Mouse (Mus musculus) heart, postnatal 0 days (tissue): ENCODE results near the gene Gm10188. TPM values are rescaled to one million over a fixed set of nuclear protein-coding genes. Genes with fewer than 3 reads are reported as not detected.

Source experiments
- ATAC-seq: fragments of 200-750 bp; cut with Nextera tagmentation; 2 replicates; pipeline ENCODE4 v1.8.0; 2017; ENCODE audit warnings: low read depth, moderate number of reproducible peaks, moderate library complexity; ENCODE audit not compliant: insufficient read depth
- DNase-seq: peaks from one replicate; pipeline ENCODE4 v3.0.0-alpha.2; 2016; ENCODE audit warnings: low spot score
- H3K27ac ChIP-seq: fragments of 300-500 bp; sonication (generic); 2 replicates; pipeline ENCODE4 v1.5.1; 2014; ENCODE audit warnings: low read depth, mild to moderate bottlenecking
- H3K27me3 ChIP-seq: fragments of 300-500 bp; sonication (generic); 2 replicates; pipeline ENCODE4 v1.6.1; 2014; ENCODE audit warnings: low read length, mixed read lengths; ENCODE audit not compliant: control insufficient read depth, insufficient read depth
- H3K36me3 ChIP-seq: fragments of 300-500 bp; sonication (generic); replicated peaks from 2 replicates; pipeline ENCODE4 v1.6.1; 2014; ENCODE audit warnings: low read length, mixed read lengths; ENCODE audit not compliant: control insufficient read depth, insufficient read depth
- H3K4me1 ChIP-seq: fragments of 300-500 bp; sonication (generic); 2 replicates; pipeline ENCODE4 v1.6.1; 2014; ENCODE audit warnings: antibody characterized with exemption; ENCODE audit not compliant: control insufficient read depth, insufficient read depth
- H3K4me2 ChIP-seq: fragments of 300-500 bp; sonication (generic); 2 replicates; pipeline ENCODE4 v1.6.1; 2014; ENCODE audit warnings: low read depth, mild to moderate bottlenecking, low read length, moderate library complexity
- H3K4me3 ChIP-seq: fragments of 300-500 bp; sonication (generic); 2 replicates; pipeline ENCODE4 v1.5.1; 2014; ENCODE audit warnings: low read depth, low read length
- H3K9ac ChIP-seq: fragments of 300-500 bp; sonication (generic); replicated peaks from 2 replicates; pipeline ENCODE4 v1.6.1; 2014; ENCODE audit warnings: low read depth, low read length, mixed read lengths
- H3K9me3 ChIP-seq: fragments of 300-500 bp; sonication (generic); replicated peaks from 2 replicates; pipeline ENCODE4 v1.6.1; 2016; ENCODE audit warnings: low read length; ENCODE audit not compliant: control insufficient read depth
- CTCF ChIP-seq: IDR thresholded peaks from 2 replicates; pipeline ENCODE4 v1.5.1; 2016; ENCODE audit warnings: antibody characterized with exemption, control low read depth, low read depth
- EP300 ChIP-seq: IDR thresholded peaks from 2 replicates; pipeline ENCODE4 v1.6.1; 2016; ENCODE audit warnings: antibody characterized with exemption, low read depth
- WGBS: fragments of 180-500 bp; shearing (Covaris S2); extraction: QIAGEN DNeasy Blood & Tissue Kit; methylation state at CpG from one replicate; pipeline ENCODE4 v1.1.7; 2014; 5-methylcytosine and 5-hydroxymethylcytosine counted together
- polyA plus RNA-seq: library from polyadenylated mRNA; unstranded; fragments of >200 nt; fragmentation: Nextera tagmentation; extraction: Ambion mirVana; gene quantifications from 2 replicates; pipeline ENCODE4 v1.2.1, GENCODE M21; 2015
- total RNA-seq: library from RNA; depleted of rRNA; stranded (reverse); fragments of >200 nt; gene quantifications from 2 replicates; pipeline ENCODE4 v1.2.3, GENCODE M21; 2014; ENCODE audit warnings: low replicate concordance

Gm10188 gene
- total and polyA plus RNA-seq, 2 experiments from 2014 or later = not detected

DNA sequence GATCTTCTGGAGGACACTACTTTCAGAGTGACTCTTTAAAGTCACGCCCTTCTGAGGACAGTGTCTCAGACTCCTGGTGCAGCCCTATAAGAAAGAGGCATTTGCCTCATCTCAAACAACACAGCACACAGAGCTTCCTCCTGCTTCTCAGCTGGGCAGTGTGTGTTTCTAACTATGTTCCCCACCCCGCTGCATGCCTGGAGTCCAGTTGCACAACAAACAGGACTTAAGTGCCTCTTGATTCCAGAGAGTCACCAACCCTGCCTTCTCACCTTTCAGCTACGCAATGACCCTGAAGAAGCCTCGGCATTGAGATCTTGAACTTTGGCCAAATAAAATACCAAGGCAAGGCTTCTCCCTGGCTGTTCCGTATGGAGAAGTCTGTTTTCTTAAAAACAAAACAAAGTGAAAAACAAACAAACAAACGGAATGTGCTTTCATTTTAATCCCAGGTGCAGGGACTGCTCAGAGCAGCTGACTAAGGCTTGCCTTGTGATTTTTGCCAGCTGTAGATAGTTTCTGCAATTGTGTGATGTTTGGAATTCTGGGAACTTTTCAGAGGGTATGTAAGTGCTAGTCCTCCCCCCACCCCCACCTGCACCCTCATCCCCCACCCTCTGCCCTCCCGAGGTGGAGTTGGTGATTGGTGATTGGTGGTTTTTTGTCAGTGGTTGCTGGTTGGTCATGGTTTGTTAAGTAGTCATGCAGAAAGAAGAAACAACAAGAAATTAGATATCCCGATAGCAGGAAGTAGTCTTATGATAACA is 37.4 kb upstream of the Gm10188 start:
- Histone ChIP-seq H3K36me3 (no peaks in the 10 kb centered on the region), H3K4me2 (peak overlapping the region; percentile 21; the same call in 1 of the 2 replicates), H3K27ac (no peak overlapping the region), H3K4me3 (no peak overlapping the region), H3K9me3 (no peaks in the 10 kb centered on the region), H3K4me1 (0 out of 2 replicates have a peak, but pooled peaks cover 6% of the 10 kb centered on the region), H3K9ac (no peak overlapping the region), H3K27me3 (no peaks in the 10 kb centered on the region)
- TF ChIP-seq EP300 (no peak), CTCF (no peak)
- ATAC-seq (no peak), DNase-seq (peak; percentile 11)
- 28% methylated on average over 8 of the region's 8 CpGs for WGBS

DNA sequence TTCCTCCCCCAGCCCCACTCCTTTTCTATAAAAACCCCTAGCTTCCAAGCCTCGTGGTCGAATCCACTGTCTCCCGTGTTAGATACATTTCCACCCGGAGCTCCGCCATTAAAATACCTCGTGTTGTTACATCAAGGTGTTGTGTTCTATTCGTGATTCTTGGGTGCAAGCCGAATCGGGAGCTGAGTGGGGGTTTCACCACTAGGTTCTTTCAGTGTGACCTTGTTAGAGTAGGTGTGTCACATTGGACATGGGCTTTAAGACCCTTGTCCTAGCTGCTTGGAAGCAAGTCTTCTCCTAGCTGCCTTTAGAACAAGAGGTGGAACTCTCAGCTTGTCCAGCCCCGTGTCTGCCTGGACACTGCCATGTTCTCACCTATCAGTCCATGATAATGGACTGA is 36.4 kb upstream of the Gm10188 start:
- H3K4me2 ChIP-seq = no peak overlapping the region
- ATAC-seq (no peak), DNase-seq (no peak)
- H3K9ac ChIP-seq = no peak overlapping the region
- no peaks in the 10 kb centered on the region for H3K27me3 ChIP-seq
- 79% methylated on average over 10 of the region's 10 CpGs for WGBS
- H3K4me1 ChIP-seq = 0 out of 2 replicates have a peak, but pooled peaks cover 6% of the 10 kb centered on the region
- H3K4me3 ChIP-seq = no peak overlapping the region
- H3K36me3 ChIP-seq = no peaks in the 10 kb centered on the region
- H3K27ac ChIP-seq = no peak overlapping the region
- TF ChIP-seq CTCF (no peak), EP300 (no peak)
- H3K9me3 ChIP-seq = no peaks in the 10 kb centered on the region

DNA sequence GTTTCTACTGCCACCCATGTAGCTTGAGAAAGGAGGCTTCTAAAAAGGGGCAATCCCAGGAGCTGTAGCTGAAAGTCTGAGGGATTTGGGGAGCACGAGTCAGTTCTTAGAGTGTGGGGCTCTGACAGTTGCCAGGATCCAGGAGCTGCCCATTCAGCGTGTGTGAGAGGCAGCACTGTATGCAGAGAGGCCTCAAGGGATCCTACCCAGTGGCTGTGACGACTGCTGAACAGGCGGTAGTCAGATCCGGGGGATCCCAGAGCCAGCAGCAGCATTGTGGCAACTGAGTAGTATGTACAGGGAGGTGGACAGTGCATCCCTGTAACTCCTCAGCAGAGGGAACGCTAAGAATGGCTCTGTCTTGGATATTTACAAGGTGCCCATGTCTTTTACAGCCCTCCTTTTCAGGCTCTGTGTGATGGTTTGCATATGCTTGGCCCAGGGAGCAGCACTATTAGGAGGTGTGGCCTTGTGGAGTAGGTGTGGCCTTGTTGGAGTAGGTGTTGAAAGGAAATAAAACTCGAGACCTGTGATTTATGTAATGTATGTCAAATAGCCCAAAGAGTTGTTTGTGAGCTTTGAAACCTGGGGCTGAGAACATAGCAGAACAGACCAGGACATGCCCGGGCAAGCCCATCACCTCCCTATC is 35.8 kb upstream of the Gm10188 start:
- Histone ChIP-seq H3K27ac (no peak overlapping the region), H3K4me2 (no peak overlapping the region), H3K36me3 (no peaks in the 10 kb centered on the region), H3K27me3 (no peaks in the 10 kb centered on the region), H3K9ac (no peak overlapping the region), H3K4me1 (0 out of 2 replicates have a peak, but pooled peaks cover 6% of the 10 kb centered on the region), H3K9me3 (no peaks in the 10 kb centered on the region), H3K4me3 (no peak overlapping the region)
- WGBS = 71% methylated on average over 8 of the region's 8 CpGs
- ATAC-seq (no peak), DNase-seq (no peak)
- TF ChIP-seq CTCF (no peak), EP300 (no peak)

DNA sequence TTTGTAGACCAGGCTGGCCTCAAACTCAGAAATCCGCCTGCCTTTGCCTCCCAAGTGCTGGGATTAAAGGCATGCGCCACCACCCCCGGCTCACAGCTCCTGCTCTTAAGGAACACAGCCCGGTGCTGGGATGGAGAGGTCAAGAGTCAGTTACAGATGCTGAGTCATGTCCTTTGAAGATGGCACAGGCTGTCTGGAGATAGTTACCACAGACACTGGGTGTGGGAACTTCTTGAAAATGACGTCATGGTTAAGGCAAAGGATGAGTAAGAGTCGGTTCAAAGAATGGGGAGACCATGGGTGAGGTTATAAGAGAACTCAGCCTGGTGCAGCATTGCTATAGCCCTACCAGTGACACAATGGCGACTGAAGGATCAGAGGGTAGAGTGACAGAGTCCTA is 35.0 kb upstream of the Gm10188 start:
- Histone ChIP-seq H3K36me3 (no peaks in the 10 kb centered on the region), H3K4me2 (no peak overlapping the region), H3K4me1 (0 out of 2 replicates have a peak, but pooled peaks cover 6% of the 10 kb centered on the region), H3K4me3 (no peak overlapping the region), H3K9ac (no peak overlapping the region), H3K27ac (no peak overlapping the region), H3K27me3 (no peaks in the 10 kb centered on the region), H3K9me3 (no peaks in the 10 kb centered on the region)
- no peak for DNase-seq
- 54% methylated on average over 7 of the region's 7 CpGs for WGBS
- TF ChIP-seq EP300 (no peak), CTCF (no peak)
- ATAC-seq = no peak

DNA sequence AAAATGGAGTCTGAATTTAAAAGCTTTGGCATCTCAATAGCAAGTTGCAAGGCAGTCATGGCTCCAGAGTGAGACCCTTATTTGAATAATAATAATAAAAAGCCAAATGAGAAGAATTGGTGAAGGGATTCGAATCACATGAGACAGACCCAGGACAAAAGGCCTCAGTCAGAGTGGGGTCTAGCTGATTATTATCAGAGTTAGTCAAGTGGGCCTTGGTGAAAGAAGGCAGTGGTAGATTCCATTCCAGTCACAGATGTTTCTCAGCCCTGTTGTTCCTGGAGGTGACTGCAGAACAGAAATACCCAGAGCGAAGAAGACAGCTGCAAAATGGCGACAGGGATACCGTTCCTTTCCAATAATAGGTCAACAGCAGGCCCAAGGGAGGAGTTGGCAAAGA is 34.1 kb upstream of the Gm10188 start:
- Histone ChIP-seq H3K9ac (no peak overlapping the region), H3K27ac (no peak overlapping the region), H3K36me3 (no peaks in the 10 kb centered on the region), H3K4me3 (no peak overlapping the region), H3K4me2 (no peak overlapping the region), H3K4me1 (0 out of 2 replicates have a peak, but pooled peaks cover 6% of the 10 kb centered on the region), H3K27me3 (no peaks in the 10 kb centered on the region), H3K9me3 (no peaks in the 10 kb centered on the region)
- ATAC-seq = no peak
- DNase-seq = no peak
- 85% methylated on average over 4 of the region's 4 CpGs for WGBS
- no peak for TF ChIP-seq EP300
- TF ChIP-seq CTCF = no peak
